ENCODE assay signal across 8 mouse cellular contexts in genomic region chrX:99574441-99575103, GRCm38 (mm10).
DNase-seq lines count a peak whose midpoint lies in the region; ATAC-seq and TF ChIP-seq lines count a peak whose summit lies in the region.

No protein-coding gene starts in this region.

- no peak overlapping the region for H3K4me3 ChIP-seq in C2C12 (ENCODE audit: insufficient read depth, poor library complexity, severe bottlenecking)
- H3K4me3 ChIP-seq in embryonic facial prominence, embryonic 13.5 days = peak overlapping the region; percentile 23

- H3K27ac ChIP-seq in embryonic facial prominence, embryonic 13.5 days = no peak overlapping the region

- H3K27me3 ChIP-seq in C2C12 (ENCODE audit: control insufficient read depth, insufficient read depth, insufficient read length) = peaks cover 3% of the 10 kb centered on the region
- peaks cover 76% of the 10 kb centered on the region for H3K27me3 ChIP-seq in embryonic facial prominence, embryonic 13.5 days

- ATAC-seq in embryonic facial prominence, embryonic 13.5 days (ENCODE audit: insufficient number of reproducible peaks, insufficient read depth, low FRiP score, low TSS enrichment, low read depth) = no peak

- intact Hi-C loops in heart, postnatal 14 days (cut with DNase I) = loop anchor here (2.0 to 5.0 kb wide), 4 partner anchors 52 to 444 kb away; no protein-coding TSS in a partner anchor

- H3K36me3 ChIP-seq in C2C12 (ENCODE audit: control insufficient read depth, insufficient read depth) = no peaks in the 10 kb centered on the region
- no peaks in the 10 kb centered on the region for H3K36me3 ChIP-seq in embryonic facial prominence, embryonic 13.5 days

- 0 out of 2 replicates have a peak, but pooled peaks cover 5% of the 10 kb centered on the region for H3K4me1 ChIP-seq in embryonic facial prominence, embryonic 13.5 days

- H3K9me3 ChIP-seq in embryonic facial prominence, embryonic 13.5 days = no peaks in the 10 kb centered on the region

- TF ChIP-seq CTCF in C2C12 (IDR thresholded peaks at IDR 0.05; ENCODE audit: control insufficient read depth, insufficient read depth, insufficient read length) = peak; percentile 75

- 28% methylated on average over 17 of the region's 18 CpGs for WGBS in embryonic facial prominence, embryonic 13.5 days

- H3K79me3 ChIP-seq in C2C12 (ENCODE audit: low read depth) = no peaks in the 10 kb centered on the region

- H3K9ac ChIP-seq in embryonic facial prominence, embryonic 13.5 days = no peak overlapping the region

- H3K4me2 ChIP-seq in embryonic facial prominence, embryonic 13.5 days = peak overlapping the region; percentile 55

- peak; percentile 22 for DNase-seq in ZHBTc4 (ENCODE audit: low read depth, low spot score)
- peak; percentile 58 to 72 for DNase-seq in heart, postnatal 14 days
- DNase-seq in kidney, postnatal 4 days = peak; percentile 83 to 88
- DNase-seq in lung, postnatal 10 days = peak; percentile 70
- DNase-seq in ovary, postnatal 36 days (ENCODE audit: low spot score) = peak; percentile 49
- DNase-seq in c-Kit-positive CD71-positive TER-119-positive erythroid progenitor cells, embryonic 14.5 days (ENCODE audit: low spot score) = no peak

- no peak overlapping the region for H3ac ChIP-seq in C2C12 (ENCODE audit: control insufficient read depth, insufficient read length, low read depth)

- H3K79me2 ChIP-seq in C2C12 (ENCODE audit: control insufficient read depth, insufficient read depth) = no peaks in the 10 kb centered on the region

TF ChIP-seq in C2C12, 6 proteins besides CTCF, POLR2A, EP300 and RAD21:
- TF ChIP-seq MYOG (IDR thresholded peaks at IDR 0.05; ENCODE audit: control insufficient read depth, extremely low read depth, insufficient read length) = no peak
- TF ChIP-seq MAX (IDR thresholded peaks at IDR 0.05) = no peak
- TF ChIP-seq USF1 (IDR thresholded peaks at IDR 0.05; ENCODE audit: low read depth) = no peak
- TF ChIP-seq CEBPB (IDR thresholded peaks at IDR 0.05; ENCODE audit: low read depth) = no peak
- no peak for TF ChIP-seq FOSL1 (IDR thresholded peaks at IDR 0.05; ENCODE audit: insufficient read depth, low read length, poor library complexity, severe bottlenecking)
- TF ChIP-seq MYOD1 (IDR thresholded peaks at IDR 0.05; ENCODE audit: control insufficient read depth, insufficient read length, low read depth) = no peak
